Mouse (Mus musculus): ENCODE data around the gene Fap. TPM values are rescaled to one million over a fixed set of nuclear protein-coding genes. Genes with fewer than 3 reads are reported as not detected.

The Fap gene
- polyA plus RNA-seq, 1 experiment from 2014 or later, result 2.0 TPM

DNA sequence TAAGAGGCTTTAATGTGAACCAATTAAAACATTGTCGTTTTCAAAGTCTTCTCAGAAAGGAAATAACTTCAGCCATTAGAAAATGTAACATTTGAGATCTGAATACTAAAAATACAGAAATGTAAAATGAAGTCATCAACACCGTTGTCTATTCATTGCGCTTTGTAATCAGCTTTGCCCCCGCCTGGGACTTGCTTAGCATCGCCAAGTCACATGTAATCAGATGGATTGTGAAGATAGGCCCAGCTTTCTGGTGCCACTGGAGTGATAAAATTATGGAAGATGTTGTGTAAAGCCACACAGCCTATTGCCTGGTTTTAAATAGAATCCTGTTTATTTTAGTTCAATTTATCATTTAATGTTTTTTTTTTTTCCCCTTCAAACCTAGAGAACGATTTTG is 84.0 kb downstream of the Fap start:
- TF ChIP-seq CTCF (IDR thresholded peaks at IDR 0.05; ENCODE audit: low read depth), result no peak
- no peak overlapping the region for H3K27ac ChIP-seq (ENCODE audit: low read depth)
- WGBS, result 77% methylated on average over 6 of the region's 6 CpGs
- H3K4me1 ChIP-seq (ENCODE audit: insufficient read depth), result no peaks in the 10 kb centered on the region
- H3K4me3 ChIP-seq (ENCODE audit: low read depth, low read length), result no peak overlapping the region
- H3K9me3 ChIP-seq (ENCODE audit: low read depth, low read length), result no peaks in the 10 kb centered on the region
- no peak for ATAC-seq (ENCODE audit: insufficient read depth)
- DNase-seq, result no peak
- no peak overlapping the region for H3K4me2 ChIP-seq
- no peaks in the 10 kb centered on the region for H3K36me3 ChIP-seq (ENCODE audit: insufficient read depth)
- no peak overlapping the region for H3K9ac ChIP-seq
- H3K27me3 ChIP-seq (ENCODE audit: insufficient read depth, low read length), result no peaks in the 10 kb centered on the region

DNA sequence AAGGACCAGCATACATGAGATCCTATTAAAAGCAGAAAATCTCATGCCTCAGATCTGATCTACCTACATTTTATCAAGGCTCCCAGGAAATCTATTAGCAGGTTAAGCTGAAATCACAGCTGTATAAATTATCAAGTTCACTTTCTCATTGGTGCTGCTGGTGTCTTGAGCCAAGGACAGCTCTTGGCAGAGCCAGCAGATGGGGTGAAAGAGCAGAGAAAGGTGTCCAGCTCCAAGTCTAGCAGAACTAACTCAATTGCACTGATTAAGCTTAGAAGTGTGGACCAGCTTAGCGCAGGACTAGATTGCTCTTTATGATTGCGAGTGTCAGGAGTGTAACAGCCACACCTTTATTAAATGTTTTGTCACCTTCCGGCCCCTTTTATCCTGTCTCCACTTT is 89.0 kb downstream of the Fap start:
- DNase-seq (peak; percentile 20), ATAC-seq (ENCODE audit: insufficient read depth) (no peak)
- Histone ChIP-seq H3K4me3 (ENCODE audit: low read depth, low read length) (no peak overlapping the region), H3K9me3 (ENCODE audit: low read depth, low read length) (no peaks in the 10 kb centered on the region), H3K27ac (ENCODE audit: low read depth) (no peak overlapping the region), H3K27me3 (ENCODE audit: insufficient read depth, low read length) (no peaks in the 10 kb centered on the region), H3K4me2 (no peak overlapping the region), H3K4me1 (ENCODE audit: insufficient read depth) (no peaks in the 10 kb centered on the region), H3K9ac (no peak overlapping the region), H3K36me3 (ENCODE audit: insufficient read depth) (no peaks in the 10 kb centered on the region)
- WGBS, result 81% methylated on average over 3 of the region's 3 CpGs
- TF ChIP-seq CTCF (IDR thresholded peaks at IDR 0.05; ENCODE audit: low read depth), result peak; percentile 45

GRCm38 (mm10) chr2:62483550-62483949 is 90.3 kb downstream of the Fap start, which contains the start of gene Gcg:
Gene Gcg (minus strand): TSS chr2:62483650.
- no peaks in the 10 kb centered on the region for H3K4me1 ChIP-seq (ENCODE audit: insufficient read depth)
- TF ChIP-seq CTCF (IDR thresholded peaks at IDR 0.05; ENCODE audit: low read depth), result no peak
- H3K27me3 ChIP-seq (ENCODE audit: insufficient read depth, low read length), result no peaks in the 10 kb centered on the region
- H3K27ac ChIP-seq (ENCODE audit: low read depth), result no peak within 1 kb of the TSS
- no peak for ATAC-seq (ENCODE audit: insufficient read depth)
- H3K4me2 ChIP-seq, result no peak within 1 kb of the TSS
- no peaks in the 10 kb centered on the region for H3K9me3 ChIP-seq (ENCODE audit: low read depth, low read length)
- H3K9ac ChIP-seq, result no peak within 1 kb of the TSS
- DNase-seq, result no peak
- no peaks in the 10 kb centered on the region for H3K36me3 ChIP-seq (ENCODE audit: insufficient read depth)
- H3K4me3 ChIP-seq (ENCODE audit: low read depth, low read length), result no peak within 1 kb of the TSS
- WGBS, result 70% methylated on average over 9 of the region's 9 CpGs

DNA sequence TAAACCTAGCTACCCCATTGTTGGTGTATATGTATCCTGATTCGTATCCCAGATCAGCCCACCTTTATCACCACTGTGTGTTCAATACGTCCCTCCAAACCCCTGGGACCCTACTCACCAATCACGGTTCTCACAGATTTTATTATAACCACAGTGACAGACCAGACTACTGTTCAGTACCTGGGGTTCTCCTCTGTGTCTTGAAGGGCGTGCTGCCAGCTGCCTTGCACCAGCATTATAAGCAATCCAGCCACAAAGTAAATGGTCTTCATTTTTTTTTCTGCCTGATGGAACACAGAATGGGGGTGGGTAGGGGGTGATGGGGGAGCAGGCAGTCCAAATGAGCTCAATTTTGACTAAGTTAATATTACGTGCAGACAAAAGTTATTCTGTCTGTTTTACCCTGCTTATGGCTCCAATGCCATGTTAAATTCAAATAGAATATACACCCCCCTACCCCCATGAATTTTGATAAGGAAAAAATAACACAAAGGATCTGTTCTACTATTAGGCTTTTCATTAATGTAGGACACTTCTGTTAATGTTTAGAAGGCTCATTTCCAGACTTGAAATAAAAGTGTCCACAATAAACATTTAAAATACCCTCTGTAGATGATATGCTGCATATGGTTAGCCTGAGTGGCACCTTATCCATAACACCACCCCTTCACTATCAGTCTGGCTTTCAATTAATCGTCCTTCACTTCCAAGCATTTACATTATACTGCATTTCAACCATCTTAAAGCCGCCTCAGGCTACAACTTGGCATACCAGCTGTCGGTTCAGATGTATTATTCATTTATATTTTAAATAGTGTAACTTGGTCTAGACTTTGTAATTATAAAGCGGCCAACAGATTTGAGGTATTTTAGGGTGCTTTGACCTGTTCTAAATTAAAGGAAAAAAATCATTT is 93.3 kb downstream of the Fap start:
- no peak overlapping the region for H3K27ac ChIP-seq (ENCODE audit: low read depth)
- 44% methylated on average over 9 of the region's 9 CpGs for WGBS
- H3K4me1 ChIP-seq (ENCODE audit: insufficient read depth), result no peaks in the 10 kb centered on the region

GRCm38 (mm10) chr2:62469551-62469950 is 104.3 kb downstream of the Fap start:
- no peak overlapping the region for H3K27ac ChIP-seq (ENCODE audit: low read depth)
- H3K4me1 ChIP-seq (ENCODE audit: insufficient read depth), result no peaks in the 10 kb centered on the region
- ATAC-seq (ENCODE audit: insufficient read depth), result no peak
- no peak for DNase-seq
- H3K9ac ChIP-seq, result no peak overlapping the region
- WGBS, result 82% methylated on average over 9 of the region's 9 CpGs
- no peaks in the 10 kb centered on the region for H3K9me3 ChIP-seq (ENCODE audit: low read depth, low read length)
- H3K27me3 ChIP-seq (ENCODE audit: insufficient read depth, low read length), result no peaks in the 10 kb centered on the region
- no peak overlapping the region for H3K4me2 ChIP-seq
- no peak for TF ChIP-seq CTCF (IDR thresholded peaks at IDR 0.05; ENCODE audit: low read depth)
- no peaks in the 10 kb centered on the region for H3K36me3 ChIP-seq (ENCODE audit: insufficient read depth)
- H3K4me3 ChIP-seq (ENCODE audit: low read depth, low read length), result no peak overlapping the region

More for the DNA sequence above, 93.3 kb downstream of the Fap start:
- DNase-seq (peak; percentile 21), ATAC-seq (ENCODE audit: insufficient read depth) (no peak; the same call in 1 of the 2 replicates)
- TF ChIP-seq CTCF (IDR thresholded peaks at IDR 0.05; ENCODE audit: low read depth), result no peak
- Histone ChIP-seq H3K9me3 (ENCODE audit: low read depth, low read length) (no peaks in the 10 kb centered on the region), H3K9ac (no peak overlapping the region), H3K36me3 (ENCODE audit: insufficient read depth) (no peaks in the 10 kb centered on the region), H3K4me2 (no peak overlapping the region), H3K4me3 (ENCODE audit: low read depth, low read length) (no peak overlapping the region), H3K27me3 (ENCODE audit: insufficient read depth, low read length) (no peaks in the 10 kb centered on the region)

DNA sequence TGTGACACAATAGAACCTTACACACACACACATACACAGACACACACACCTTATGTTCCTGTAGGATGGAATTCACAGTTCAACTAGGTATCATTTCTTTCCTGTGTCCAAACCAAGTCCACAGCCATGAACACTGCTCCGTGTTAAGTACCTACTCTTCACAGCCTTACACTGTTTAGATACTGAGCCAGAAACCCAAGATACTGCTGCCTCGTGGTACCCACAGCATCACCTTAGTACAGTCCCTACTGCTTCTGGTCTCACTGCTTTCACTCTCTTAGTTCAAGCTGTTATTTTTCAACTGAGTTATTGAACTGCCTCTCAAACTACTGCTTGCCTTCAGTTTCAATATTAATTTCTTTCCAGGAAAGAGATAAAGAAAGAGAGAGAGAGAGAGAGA is 110.6 kb downstream of the Fap start:
- WGBS, result 82% methylated on average over 2 of the region's 2 CpGs
- ATAC-seq (ENCODE audit: insufficient read depth), result no peak
- no peak overlapping the region for H3K27ac ChIP-seq (ENCODE audit: low read depth)

GRCm38 (mm10) chr2:62462174-62462573 is 111.7 kb downstream of the Fap start:
- H3K27me3 ChIP-seq (ENCODE audit: insufficient read depth, low read length), result no peaks in the 10 kb centered on the region
- no peak overlapping the region for H3K9ac ChIP-seq
- 74% methylated on average over 2 of the region's 2 CpGs for WGBS

More for the DNA sequence above, 110.6 kb downstream of the Fap start:
- H3K27me3 ChIP-seq (ENCODE audit: insufficient read depth, low read length), result no peaks in the 10 kb centered on the region
- DNase-seq, result no peak
- no peak for TF ChIP-seq CTCF (IDR thresholded peaks at IDR 0.05; ENCODE audit: low read depth)
- no peaks in the 10 kb centered on the region for H3K4me1 ChIP-seq (ENCODE audit: insufficient read depth)
- no peaks in the 10 kb centered on the region for H3K36me3 ChIP-seq (ENCODE audit: insufficient read depth)
- no peak overlapping the region for H3K4me2 ChIP-seq
- H3K4me3 ChIP-seq (ENCODE audit: low read depth, low read length), result no peak overlapping the region
- H3K9ac ChIP-seq, result no peak overlapping the region
- H3K9me3 ChIP-seq (ENCODE audit: low read depth, low read length), result no peaks in the 10 kb centered on the region

More at GRCm38 (mm10) chr2:62462174-62462573, 111.7 kb downstream of the Fap start:
- no peak overlapping the region for H3K4me2 ChIP-seq
- DNase-seq, result no peak
- no peak for ATAC-seq (ENCODE audit: insufficient read depth)
- no peaks in the 10 kb centered on the region for H3K36me3 ChIP-seq (ENCODE audit: insufficient read depth)
- H3K27ac ChIP-seq (ENCODE audit: low read depth), result no peak overlapping the region
- no peak overlapping the region for H3K4me3 ChIP-seq (ENCODE audit: low read depth, low read length)
- no peaks in the 10 kb centered on the region for H3K9me3 ChIP-seq (ENCODE audit: low read depth, low read length)
- TF ChIP-seq CTCF (IDR thresholded peaks at IDR 0.05; ENCODE audit: low read depth), result no peak
- H3K4me1 ChIP-seq (ENCODE audit: insufficient read depth), result no peaks in the 10 kb centered on the region
